Mouse (Mus musculus): ENCODE results near the gene Tdpoz2. TPM values are rescaled to one million over a fixed set of nuclear protein-coding genes. Genes with fewer than 3 reads are reported as not detected.

Tdpoz2 gene
- total and polyA plus RNA-seq, 3 experiments, result not detected

GRCm38 (mm10) chr3:93601903-93602302 lies 50.6 kb downstream of the Tdpoz2 start:
- Histone ChIP-seq H3K27me3 (replicated peaks) (no peaks in the 10 kb centered on the region), H3K4me3 (replicated peaks in 1 of 3; ENCODE audit: low read depth in 2 of 3, low read length in 2 of 3, poor library complexity in 1 of 3) (no peak overlapping the region), H3K4me1 (ENCODE audit: control insufficient read depth in 1 of 2, insufficient read depth in 2 of 2) (peaks cover 6 to 17% of the 10 kb centered on the region in 2 experiments), H3K79me2 (replicated peaks; ENCODE audit: control insufficient read depth, extremely low read depth, insufficient read depth, poor library complexity, severe bottlenecking) (no peaks in the 10 kb centered on the region), H3K4me2 (ENCODE audit: insufficient read depth, low read depth, poor library complexity, severe bottlenecking) (no peak overlapping the region), H3K27ac (ENCODE audit: insufficient read depth, low read depth) (no peak overlapping the region), H3K36me3 (replicated peaks in 1 of 2; ENCODE audit: control insufficient read depth in 1 of 2, insufficient read depth in 1 of 2, low read length in 1 of 2) (no peaks in the 10 kb centered on the region), H3K9me3 (replicated peaks; ENCODE audit: low read length) (peaks cover 6% of the 10 kb centered on the region), H3K9ac (ENCODE audit: insufficient read depth, low read depth) (no peak overlapping the region)
- dilution Hi-C loops (cut with MboI; ENCODE audit: extremely low pct_ligation_motif_present, extremely low pct_unique_long_range_greater_than_20kb, low sequenced_read_pairs) (no loop called here), in situ Hi-C loops (cut with MboI; ENCODE audit: low pct_ligation_motif_present, low pct_unique_long_range_greater_than_20kb, low sequenced_read_pairs) (loop anchor here (5.0 to 25.0 kb wide), 4 partner anchors 55 to 490 kb away; no protein-coding TSS in a partner anchor)
- TF ChIP-seq SIN3A (IDR thresholded peaks at IDR 0.05; ENCODE audit: low read length), result no peak
- TF ChIP-seq ZC3H11A (IDR thresholded peaks at IDR 0.05; ENCODE audit: low read depth, low read length), result no peak
- no peak for TF ChIP-seq MAX (IDR thresholded peaks at IDR 0.05; ENCODE audit: low read length)
- no peak for TF ChIP-seq GABPA (IDR thresholded peaks at IDR 0.05; ENCODE audit: insufficient replicate concordance, low read depth, low read length)
- TF ChIP-seq CHD1 (IDR thresholded peaks at IDR 0.05; ENCODE audit: low read depth, low read length), result no peak
- TF ChIP-seq MAZ (IDR thresholded peaks at IDR 0.05; ENCODE audit: low read depth, low read length), result no peak
- no peak for TF ChIP-seq ELF1 (IDR thresholded peaks at IDR 0.05; ENCODE audit: low read depth, low read length)
- TF ChIP-seq MXI1 (IDR thresholded peaks at IDR 0.05; ENCODE audit: low read depth, low read length), result no peak
- no peak for TF ChIP-seq JUND (conservative IDR thresholded peaks at IDR 0.05; ENCODE audit: low read depth, low read length)
- no peak for TF ChIP-seq BHLHE40 (IDR thresholded peaks at IDR 0.05; ENCODE audit: low read depth, low read length)
- TF ChIP-seq CTCF (conservative IDR thresholded peaks at IDR 0.05 in 1 of 2, IDR thresholded peaks at IDR 0.05 in 1 of 2; ENCODE audit: low read depth in 2 of 2, low read length in 2 of 2), result no peak
- TF ChIP-seq UBTF (IDR thresholded peaks at IDR 0.05; ENCODE audit: low read depth, low read length), result no peak
- no peak for DNase-seq (ENCODE audit: extremely low read depth)

Other genes with a start within 250 kb of the Tdpoz2 start
- not detected in 2 replicates for gene Tchh, start 210.4 kb downstream of the Tdpoz2 start, total RNA-seq (2012; rRNA removed)
- not detected in 2 replicates for gene Tchh, start 210.4 kb downstream of the Tdpoz2 start, total RNA-seq (2014; rRNA removed)
- not detected in 2 replicates for gene Tchh, start 210.4 kb downstream of the Tdpoz2 start, polyA plus RNA-seq (2012; ENCODE audit: insufficient read length, low read depth)
- not detected in 2 replicates for gene Tchhl1, start 183.9 kb downstream of the Tdpoz2 start, total RNA-seq (2012; rRNA removed)
- not detected in 2 replicates for gene Tchhl1, start 183.9 kb downstream of the Tdpoz2 start, total RNA-seq (2014; rRNA removed)
- gene Tchhl1, start 183.9 kb downstream of the Tdpoz2 start, polyA plus RNA-seq (2012; ENCODE audit: insufficient read length, low read depth), result not detected in 2 replicates
- gene S100a11, start 132.2 kb downstream of the Tdpoz2 start, total RNA-seq (2012; rRNA removed), result 33.4 and 47.2 TPM in 2 replicates
- gene S100a11, start 132.2 kb downstream of the Tdpoz2 start, total RNA-seq (2014; rRNA removed), result 68.9 and 75.2 TPM in 2 replicates
- 448 and 468 TPM in 2 replicates for gene S100a11, start 132.2 kb downstream of the Tdpoz2 start, polyA plus RNA-seq (2012; ENCODE audit: insufficient read length, low read depth)
- gene S100a10, start 97.6 kb downstream of the Tdpoz2 start, total RNA-seq (2012; rRNA removed), result 352 and 369 TPM in 2 replicates
- 429 and 518 TPM in 2 replicates for gene S100a10, start 97.6 kb downstream of the Tdpoz2 start, total RNA-seq (2014; rRNA removed)
- gene S100a10, start 97.6 kb downstream of the Tdpoz2 start, polyA plus RNA-seq (2012; ENCODE audit: insufficient read length, low read depth), result 213 and 259 TPM in 2 replicates
- not detected in 2 replicates for gene Tdpoz1, start 23.6 kb upstream of the Tdpoz2 start, total RNA-seq (2012; rRNA removed)
- gene Tdpoz1, start 23.6 kb upstream of the Tdpoz2 start, total RNA-seq (2014; rRNA removed), result not detected in 2 replicates
- not detected in 2 replicates for gene Tdpoz1, start 23.6 kb upstream of the Tdpoz2 start, polyA plus RNA-seq (2012; ENCODE audit: insufficient read length, low read depth)
- not detected in 2 replicates for gene Gm37596, start 40.4 kb upstream of the Tdpoz2 start, total RNA-seq (2012; rRNA removed)
- not detected in 2 replicates for gene Gm37596, start 40.4 kb upstream of the Tdpoz2 start, total RNA-seq (2014; rRNA removed)
- gene Gm37596, start 40.4 kb upstream of the Tdpoz2 start, polyA plus RNA-seq (2012; ENCODE audit: insufficient read length, low read depth), result not detected in 2 replicates
- gene Gm5773, start 120.3 kb upstream of the Tdpoz2 start, total RNA-seq (2012; rRNA removed), result not detected in 2 replicates
- not detected in 2 replicates for gene Gm5773, start 120.3 kb upstream of the Tdpoz2 start, total RNA-seq (2014; rRNA removed)
- not detected in 2 replicates for gene Gm5773, start 120.3 kb upstream of the Tdpoz2 start, polyA plus RNA-seq (2012; ENCODE audit: insufficient read length, low read depth)
- gene Tdpoz4, start 143.7 kb upstream of the Tdpoz2 start, total RNA-seq (2012; rRNA removed), result not detected in 2 replicates
- not detected in 2 replicates for gene Tdpoz4, start 143.7 kb upstream of the Tdpoz2 start, total RNA-seq (2014; rRNA removed)
- not detected in 2 replicates for gene Tdpoz4, start 143.7 kb upstream of the Tdpoz2 start, polyA plus RNA-seq (2012; ENCODE audit: insufficient read length, low read depth)
- not detected in 2 replicates for gene Tdpoz3, start 173.3 kb upstream of the Tdpoz2 start, total RNA-seq (2012; rRNA removed)
- not detected in 2 replicates for gene Tdpoz3, start 173.3 kb upstream of the Tdpoz2 start, total RNA-seq (2014; rRNA removed)
- not detected in 2 replicates for gene Tdpoz3, start 173.3 kb upstream of the Tdpoz2 start, polyA plus RNA-seq (2012; ENCODE audit: insufficient read length, low read depth)